Mouse (Mus musculus) ES-E14 (cell line): ENCODE data around the gene Hpd.
"Not testable (repeated sequence)": the region's sequence is repeated elsewhere in the genome, so short reads cannot be mapped to it uniquely, and the experiment has no call there.

ENCODE experiments used
- MAFK ChIP-seq: IDR thresholded peaks from 2 replicates; pipeline ENCODE4 v1.6.1; 2014; ENCODE audit warnings: mild to moderate bottlenecking, low read depth, low read length, inconsistent platforms; ENCODE audit not compliant: insufficient read depth
- ZC3H11A ChIP-seq: IDR thresholded peaks from 2 replicates; pipeline ENCODE4 v1.6.1; 2012; ENCODE audit warnings: low read depth, mild to moderate bottlenecking, inconsistent platforms, low read length, borderline replicate concordance
- ZNF384 ChIP-seq: IDR thresholded peaks from 2 replicates; pipeline ENCODE4 v1.6.1; 2012; ENCODE audit warnings: low read depth, low read length, inconsistent platforms

GRCm38 (mm10) chr5:123223861-123224260 lies 41.3 kb upstream of the Hpd start:
- TF ChIP-seq ZNF384, MAFK, ZC3H11A: not testable (repeated sequence)
